In genomic region chr5:136753176-136753575, GRCm38 (mm10) we compare ENCODE assay signal across 7 mouse cellular contexts.
DNase-seq lines count a peak whose midpoint lies in the region; ATAC-seq and TF ChIP-seq lines count a peak whose summit lies in the region.
"Not testable (repeated sequence)": the region's sequence is repeated elsewhere in the genome, so short reads cannot be mapped to it uniquely, and the experiment has no call there.

No protein-coding gene starts in this region.

- not testable (repeated sequence) for H3K9ac ChIP-seq in intestine, embryonic 15.5 days; liver, postnatal 0 days (replicated peaks)

- ATAC-seq in intestine, embryonic 15.5 days = 0 out of 2 replicates have a peak, but pooled peaks have one; percentile 22
- ATAC-seq in liver, postnatal 0 days = not testable (repeated sequence)

- not testable (repeated sequence) for H3K4me3 ChIP-seq in intestine, embryonic 15.5 days (replicated peaks); liver, postnatal 0 days (ENCODE audit: low read depth, low read length)

- H3K36me3 ChIP-seq in intestine, embryonic 15.5 days; liver, postnatal 0 days (replicated peaks; ENCODE audit: insufficient read depth, low read length); splenic B cell, adult 2 months (ENCODE audit: control insufficient read depth, insufficient read depth, low read length, poor library complexity, severe bottlenecking): not testable (repeated sequence)

- not testable (repeated sequence) for H3K4me2 ChIP-seq in intestine, embryonic 15.5 days (replicated peaks); liver, postnatal 0 days (ENCODE audit: low read depth, low read length)

- not testable (repeated sequence) for H3K27ac ChIP-seq in intestine, embryonic 15.5 days; liver, postnatal 0 days (ENCODE audit: low read depth)

- not testable (repeated sequence) for H3K9me3 ChIP-seq in intestine, embryonic 15.5 days
- H3K9me3 ChIP-seq in liver, postnatal 0 days (ENCODE audit: low read length) = peaks cover 12% of the 10 kb centered on the region

- not testable (repeated sequence) for TF ChIP-seq EP300 in liver, postnatal 0 days (IDR thresholded peaks at IDR 0.05; ENCODE audit: low read depth)

- not testable (repeated sequence) for H3K4me1 ChIP-seq in intestine, embryonic 15.5 days (replicated peaks); liver, postnatal 0 days (ENCODE audit: insufficient read depth)

- TF ChIP-seq CTCF in liver, postnatal 0 days (IDR thresholded peaks at IDR 0.05; ENCODE audit: low read depth) = not testable (repeated sequence)

- DNase-seq in A20 (ENCODE audit: low read depth, low spot score) (peak; percentile 49), ES-CJ7 (ENCODE audit: low read depth, low spot score) (peak; percentile 65), ZHBTc4 (ENCODE audit: low read depth, low spot score) (peak; percentile 80)
- DNase-seq in liver, postnatal 0 days = peak; percentile 35
- peak; percentile 46 for DNase-seq in splenic B cell, adult 2 months (ENCODE audit: low read depth, low spot score)
- peak; percentile 32 for DNase-seq in thymus, postnatal 4 days

- not testable (repeated sequence) for H3K27me3 ChIP-seq in intestine, embryonic 15.5 days (replicated peaks); liver, postnatal 0 days (ENCODE audit: insufficient read depth, low read length); splenic B cell, adult 2 months (ENCODE audit: control insufficient read depth, insufficient read depth, low read length, poor library complexity, severe bottlenecking)

- 64% methylated on average over 7 of the region's 7 CpGs for WGBS in intestine, embryonic 15.5 days
- WGBS in liver, postnatal 0 days (ENCODE audit: insufficient replicate concordance) = 51% methylated on average over 7 of the region's 7 CpGs
